Mouse (Mus musculus): ENCODE data around the gene Vmn1r131. TPM values are rescaled to one million over a fixed set of nuclear protein-coding genes. Genes with fewer than 3 reads are reported as not detected.
"Not testable (repeated sequence)": the region's sequence is repeated elsewhere in the genome, so short reads cannot be mapped to it uniquely, and the experiment has no call there.

The Vmn1r131 gene
- not detected in 2 replicates for polyA plus RNA-seq (2012; rRNA removed)

GRCm38 (mm10) chr7:21545990-21546389 lies at the start of gene Vmn1r131:
TSS of gene Vmn1r131 (minus strand) at chr7:21546090.
- not testable (repeated sequence) for H3K27ac ChIP-seq (ENCODE audit: insufficient read depth, low read length); H3K4me1 ChIP-seq (ENCODE audit: control insufficient read depth, insufficient read depth, low read length); H3K4me3 ChIP-seq (ENCODE audit: insufficient read depth, low read length)

- H3K4me3 ChIP-seq (ENCODE audit: insufficient read depth, low read length); H3K4me1 ChIP-seq (ENCODE audit: control insufficient read depth, insufficient read depth, low read length): not testable (repeated sequence)
These were observed 34.4 kb downstream of the Vmn1r131 start, which contains the start of gene Vmn1r130 for GRCm38 (mm10) chr7:21511480-21511879. TSS of gene Vmn1r130 (plus strand) at chr7:21511780.

More at GRCm38 (mm10) chr7:21511480-21511879, 34.4 kb downstream of the Vmn1r131 start, which contains the start of gene Vmn1r130:
- H3K27ac ChIP-seq (ENCODE audit: insufficient read depth, low read length) = not testable (repeated sequence)

Other genes with a start within 250 kb of the Vmn1r131 start
- not detected in 2 replicates for gene Vmn1r126, start 244.6 kb downstream of the Vmn1r131 start, polyA plus RNA-seq (2012; rRNA removed)
- gene Vmn1r127, start 226.2 kb downstream of the Vmn1r131 start, polyA plus RNA-seq (2012; rRNA removed) = not detected in 2 replicates
- gene Vmn1r128, start 196.7 kb downstream of the Vmn1r131 start, polyA plus RNA-seq (2012; rRNA removed) = not detected in 2 replicates
- gene Vmn1r129, start 184.8 kb downstream of the Vmn1r131 start, polyA plus RNA-seq (2012; rRNA removed) = not detected in 2 replicates
- not detected in 2 replicates for gene Gm6882, start 113.3 kb downstream of the Vmn1r131 start, polyA plus RNA-seq (2012; rRNA removed)
- not detected in 2 replicates for gene Vmn1r130, start 34.3 kb downstream of the Vmn1r131 start, polyA plus RNA-seq (2012; rRNA removed)
- not detected in 2 replicates for gene Vmn1r132, start 68.0 kb upstream of the Vmn1r131 start, polyA plus RNA-seq (2012; rRNA removed)
- gene Gm4175, start 215.4 kb upstream of the Vmn1r131 start, polyA plus RNA-seq (2012; rRNA removed) = not detected in 2 replicates